Mouse (Mus musculus) B cell, adult (primary cell): Measurements from ENCODE around the gene Gm10128. TPM values are rescaled to one million over a fixed set of nuclear protein-coding genes. Genes with fewer than 3 reads are reported as not detected.

Experiments
- total RNA-seq: library from RNA; stranded (reverse); gene quantifications from 4 replicates; pipeline ENCODE4 v1.2.4, GENCODE M21; 2023; ENCODE audit not compliant: inconsistent age

Gene Gm10128
- not detected in 4 replicates for total RNA-seq

DNA sequence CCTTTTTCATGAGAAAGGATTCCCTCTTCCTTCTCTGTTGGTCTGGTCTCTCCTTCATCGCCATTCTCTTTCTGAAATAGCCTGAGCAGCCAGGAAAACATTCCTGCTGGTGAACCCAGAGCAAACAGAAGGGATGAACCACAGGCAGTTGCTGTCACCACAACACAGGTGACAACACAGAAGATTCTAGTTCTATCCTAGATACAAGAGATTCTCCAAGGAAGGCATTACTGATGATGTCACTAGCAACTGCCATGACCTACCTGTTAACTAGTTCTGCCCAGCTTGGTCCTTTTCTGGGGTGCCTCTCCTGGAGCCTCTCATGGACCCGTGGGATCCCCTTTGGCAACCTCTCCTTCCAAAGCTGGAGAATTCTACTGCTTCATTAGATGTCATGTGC, at the start of gene Gm10128:
Gene Gm10128 (minus strand): TSS at position 101 of the 400 bp plus-strand sequence.

DNA sequence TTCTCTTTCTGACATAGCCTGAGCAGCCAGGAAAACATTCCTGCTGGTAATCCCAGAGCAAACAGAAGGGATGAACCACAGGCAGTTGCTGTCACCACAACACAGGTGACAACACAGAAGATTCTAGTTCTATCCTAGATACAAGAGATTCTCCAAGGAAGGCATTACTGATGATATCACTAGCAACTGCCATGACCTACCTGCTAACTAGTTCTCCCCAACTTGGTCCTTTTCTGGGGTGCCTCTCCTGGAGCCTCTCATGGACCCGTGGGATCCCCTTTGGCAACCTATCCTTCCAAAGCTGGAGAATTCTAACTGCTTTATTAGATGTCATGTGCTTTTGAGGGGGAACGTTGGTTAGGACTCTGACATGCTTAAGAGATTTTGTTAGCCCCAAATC, 48.3 kb downstream of the Gm10128 start, which contains the start of gene Gm10338:
Gene Gm10338 (minus strand): TSS at position 101 of the 400 bp plus-strand sequence.

Other genes with a start within 250 kb of the Gm10128 start
- not detected in 4 replicates for gene Gm3755, start 193.1 kb downstream of the Gm10128 start, total RNA-seq
- not detected in 4 replicates for gene Gm3752, start 160.2 kb downstream of the Gm10128 start, total RNA-seq
- gene Gm3558, start 75.4 kb downstream of the Gm10128 start, total RNA-seq: not detected in 4 replicates
- gene Gm10338, start 48.4 kb downstream of the Gm10128 start, total RNA-seq: not detected in 4 replicates
- not detected in 4 replicates for gene Gm26661, start 147.6 kb upstream of the Gm10128 start, total RNA-seq
- gene Flnb, start 174.0 kb upstream of the Gm10128 start, total RNA-seq: 14.7 to 16.5 TPM (median 15.5 TPM) in 4 replicates